ENCODE assay signal across 8 mouse cellular contexts in the genomic region with DNA sequence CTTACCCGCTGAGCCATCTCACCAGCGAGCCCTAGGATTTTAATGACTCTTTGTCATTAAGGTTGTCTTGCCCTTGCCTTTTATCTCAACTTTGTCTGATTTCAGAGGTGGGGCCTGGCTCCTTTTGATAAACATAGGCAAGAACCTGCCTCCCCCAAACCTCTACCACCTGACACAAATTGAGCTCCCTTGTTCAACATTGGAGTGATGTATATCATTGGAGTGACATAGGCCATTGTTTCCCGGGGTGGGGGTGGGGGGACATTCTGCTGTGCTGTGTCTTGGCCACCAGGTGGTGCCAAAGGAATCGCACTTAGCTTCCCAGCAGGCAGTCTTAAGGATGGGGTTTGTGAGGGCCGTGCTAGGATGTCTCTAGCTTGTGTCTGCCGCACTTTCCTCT. TPM values are rescaled to one million over a fixed set of nuclear protein-coding genes. Genes with fewer than 3 reads are reported as not detected.
DNase-seq lines count a peak whose midpoint lies in the region; ATAC-seq lines count a peak whose summit lies in the region.
"Had no signal": no experiment of that assay in that cellular context is flagged by ENCODE, and none has a peak within 500 bp of the region (broad histone marks: within the 10 kb centered on the region; RNA-seq: fewer than 3 reads in every experiment).

No protein-coding gene starts in this region.

- H3K4me1 ChIP-seq in hindbrain, embryonic 13.5 days (replicated peaks): no peaks in the 10 kb centered on the region
- no peaks in the 10 kb centered on the region for H3K4me1 ChIP-seq in stomach, embryonic 14.5 days (ENCODE audit: control insufficient read depth, insufficient read depth, low read length)

- H3K36me3 ChIP-seq in hindbrain, embryonic 13.5 days: no peaks in the 10 kb centered on the region
- no peaks in the 10 kb centered on the region for H3K36me3 ChIP-seq in stomach, embryonic 14.5 days (ENCODE audit: control insufficient read depth, insufficient read depth, low read length)

- ATAC-seq in hindbrain, embryonic 13.5 days (ENCODE audit: low FRiP score): peak; percentile 66
- ATAC-seq in stomach, embryonic 14.5 days (ENCODE audit: insufficient number of reproducible peaks, insufficient read depth, low FRiP score, low read depth): peak; percentile 71; the same call in 1 of the 2 replicates

- H3K27ac ChIP-seq in hindbrain, embryonic 13.5 days: no peak overlapping the region
- no peak overlapping the region for H3K27ac ChIP-seq in stomach, embryonic 14.5 days (ENCODE audit: low read length)

- no peak overlapping the region for H3K4me3 ChIP-seq in hindbrain, embryonic 13.5 days
- no peak overlapping the region for H3K4me3 ChIP-seq in stomach, embryonic 14.5 days (ENCODE audit: low read depth, low read length)
- H3K4me3 ChIP-seq: myocyte had no signal

- DNase-seq in right cerebral cortex, adult 18-20 months: peak; percentile 27
- no peak for DNase-seq in right cerebral cortex, postnatal 36 days (ENCODE audit: low spot score in 2 of 2)
- DNase-seq in R1 (ENCODE audit: low read depth, low spot score): peak; percentile 95
- peak; percentile 72 for DNase-seq in embryo, embryonic 10.5 days (ENCODE audit: low spot score)
- peak; percentile 41 for DNase-seq in lung, postnatal 10 days

- H3K4me2 ChIP-seq in hindbrain, embryonic 13.5 days: no peak overlapping the region
- H3K4me2 ChIP-seq in stomach, embryonic 14.5 days (replicated peaks; ENCODE audit: low read depth, low read length): no peak overlapping the region

- H3K9me3 ChIP-seq in hindbrain, embryonic 13.5 days: no peaks in the 10 kb centered on the region
- H3K9me3 ChIP-seq in stomach, embryonic 14.5 days (ENCODE audit: control insufficient read depth, low read depth, low read length): no peaks in the 10 kb centered on the region

- no peak overlapping the region for H3K9ac ChIP-seq in hindbrain, embryonic 13.5 days
- no peak overlapping the region for H3K9ac ChIP-seq in stomach, embryonic 14.5 days (replicated peaks; ENCODE audit: low read depth, low read length)

- 31% methylated on average over 6 of the region's 6 CpGs for WGBS in hindbrain, embryonic 13.5 days
- 32% methylated on average over 6 of the region's 6 CpGs for WGBS in stomach, embryonic 14.5 days

- no peaks in the 10 kb centered on the region for H3K27me3 ChIP-seq in hindbrain, embryonic 13.5 days
- no peaks in the 10 kb centered on the region for H3K27me3 ChIP-seq in stomach, embryonic 14.5 days (ENCODE audit: control insufficient read depth, insufficient read depth, low read length)

RNA-seq across cellular contexts. Expression of a gene that starts 17.7 kb away (rescaled TPM):
- polyA plus RNA-seq in hindbrain, embryonic 13.5 days (2015; fragmentation: Nextera tagmentation; extraction: Ambion mirVana): 149 and 151 TPM in 2 replicates
- 252 and 261 TPM in 2 replicates for polyA plus RNA-seq in stomach, embryonic 14.5 days (2014; fragmentation: Nextera tagmentation; extraction: Ambion mirVana)

Comparison
In these comparisons a context has a peak if more than half of its experiments do, and no peak if none do; other contexts are left out.
1. DNase-seq: peak in right cerebral cortex, adult 18-20 months (single experiment), R1 (single experiment), embryo, embryonic 10.5 days (single experiment) and lung, postnatal 10 days (single experiment); none in right cerebral cortex, postnatal 36 days (0 of 2).